Mouse (Mus musculus) ES-Bruce4 (cell line): Measurements from ENCODE around the gene Arf3.

Source experiments
- CTCF ChIP-seq: IDR thresholded peaks from one replicate; pipeline ENCODE4 v1.8.1; 2011; ENCODE audit warnings: low read depth, low read length
- EP300 ChIP-seq: IDR thresholded peaks from 2 replicates; pipeline ENCODE4 v1.6.1; 2011; ENCODE audit warnings: low read depth, low read length; ENCODE audit not compliant: insufficient read depth
- POLR2A ChIP-seq: IDR thresholded peaks from one replicate; pipeline ENCODE4 v1.8.1; 2011; ENCODE audit warnings: low read length; ENCODE audit not compliant: insufficient read depth

GRCm38 (mm10) chr15:98804054-98804453 is 41.0 kb upstream of the Arf3 start:
- TF ChIP-seq CTCF (peak; percentile 92), EP300 (no peak), POLR2A (no peak)
